Mouse (Mus musculus) hindbrain, embryonic 12.5 days (tissue): ENCODE data around the gene Popdc2. TPM values are rescaled to one million over a fixed set of nuclear protein-coding genes. Genes with fewer than 3 reads are reported as not detected.
A peak's percentile ranks its signal among the peaks of the same experiment; 100 is the strongest.

Source experiments
- ATAC-seq: fragments of 200-750 bp; cut with Nextera tagmentation; 2 replicates; pipeline ENCODE4 v1.8.0; 2017; ENCODE audit warnings: moderate TSS enrichment; ENCODE audit not compliant: low FRiP score
- H3K27ac ChIP-seq: fragments of 300-500 bp; sonication (generic); 2 replicates; pipeline ENCODE4 v1.5.1; 2016; ENCODE audit warnings: mild to moderate bottlenecking
- H3K27me3 ChIP-seq: fragments of 300-500 bp; sonication (generic); 2 replicates; pipeline ENCODE4 v1.6.1; 2016; ENCODE audit warnings: mild to moderate bottlenecking
- H3K36me3 ChIP-seq: fragments of 300-500 bp; sonication (generic); 2 replicates; pipeline ENCODE4 v1.6.1; 2016; ENCODE audit warnings: mild to moderate bottlenecking
- H3K4me1 ChIP-seq: fragments of 300-500 bp; sonication (generic); 2 replicates; pipeline ENCODE4 v1.6.1; 2016
- H3K4me2 ChIP-seq: fragments of 300-500 bp; sonication (generic); replicated peaks from 2 replicates; pipeline ENCODE4 v1.6.1; 2016; ENCODE audit warnings: mild to moderate bottlenecking
- H3K4me3 ChIP-seq: fragments of 300-500 bp; sonication (generic); 2 replicates; pipeline ENCODE4 v1.5.1; 2016; ENCODE audit warnings: mild to moderate bottlenecking
- H3K9ac ChIP-seq: fragments of 300-500 bp; sonication (generic); 2 replicates; pipeline ENCODE4 v1.6.1; 2016; ENCODE audit warnings: mild to moderate bottlenecking, moderate library complexity
- H3K9me3 ChIP-seq: fragments of 300-500 bp; sonication (generic); replicated peaks from 2 replicates; pipeline ENCODE4 v1.6.1; 2016; ENCODE audit warnings: mild to moderate bottlenecking
- WGBS: fragments of 180-500 bp; shearing (Covaris S2); methylation state at CpG from one replicate; pipeline ENCODE4 v1.1.7; 2016; 5-methylcytosine and 5-hydroxymethylcytosine counted together
- polyA plus RNA-seq: library from polyadenylated mRNA; unstranded; fragments of >200 nt; fragmentation: Nextera tagmentation; extraction: Ambion mirVana; gene quantifications from 2 replicates; pipeline ENCODE4 v1.2.1, GENCODE M21; 2016

The Popdc2 gene
- polyA plus RNA-seq, 1 experiment from 2014 or later: 0.70 TPM

GRCm38 (mm10) chr16:38346529-38347325, 15.3 kb upstream of the Popdc2 start, which contains the start of the genes Cox17 and Gm21987:
Cox17 (plus strand) TSS chr16:38346991.
Gm21987 (plus strand) TSS chr16:38347040.
- H3K27ac ChIP-seq: peak within 1 kb of the TSS; percentile 73
- H3K9ac ChIP-seq: peak within 1 kb of the TSS; percentile 74
- H3K4me3 ChIP-seq: peak within 1 kb of the TSS; percentile 60
- no peaks in the 10 kb centered on the region for H3K9me3 ChIP-seq
- 3% methylated on average over 35 of the region's 35 CpGs for WGBS
- H3K4me2 ChIP-seq: peak within 1 kb of the TSS; percentile 69
- peak; percentile 98 for ATAC-seq
- peaks cover 21% of the 10 kb centered on the region for H3K36me3 ChIP-seq
- H3K4me1 ChIP-seq: peaks cover 13% of the 10 kb centered on the region
- H3K27me3 ChIP-seq: no peaks in the 10 kb centered on the region

DNA sequence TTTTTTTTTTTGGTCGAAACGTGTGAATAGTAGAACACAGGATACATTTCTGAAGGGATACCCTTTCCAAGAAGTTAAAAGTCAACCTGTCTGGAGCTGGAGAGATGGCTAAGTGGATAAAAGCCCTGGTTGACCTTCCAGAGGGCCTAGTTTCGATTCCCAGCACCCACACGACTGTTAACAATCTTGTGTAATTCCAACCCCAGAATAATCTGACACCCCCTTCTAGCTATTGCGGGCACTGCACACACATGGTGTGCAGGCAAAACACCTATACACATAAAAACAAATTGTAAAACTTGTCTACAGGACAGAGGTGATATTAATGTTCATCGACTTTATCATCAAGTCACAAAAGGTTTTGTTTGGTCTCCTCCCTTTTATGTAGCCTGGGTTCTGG, 14.4 kb upstream of the Popdc2 start:
- Histone ChIP-seq H3K36me3 (peaks cover 22% of the 10 kb centered on the region), H3K4me1 (peaks cover 10% of the 10 kb centered on the region), H3K27me3 (no peaks in the 10 kb centered on the region), H3K27ac (no peak overlapping the region), H3K9ac (peak overlapping the region; percentile 74), H3K4me2 (peak overlapping the region; percentile 69), H3K9me3 (no peaks in the 10 kb centered on the region), H3K4me3 (peak overlapping the region; percentile 60)
- 59% methylated on average over 6 of the region's 6 CpGs for WGBS
- ATAC-seq: no peak

DNA sequence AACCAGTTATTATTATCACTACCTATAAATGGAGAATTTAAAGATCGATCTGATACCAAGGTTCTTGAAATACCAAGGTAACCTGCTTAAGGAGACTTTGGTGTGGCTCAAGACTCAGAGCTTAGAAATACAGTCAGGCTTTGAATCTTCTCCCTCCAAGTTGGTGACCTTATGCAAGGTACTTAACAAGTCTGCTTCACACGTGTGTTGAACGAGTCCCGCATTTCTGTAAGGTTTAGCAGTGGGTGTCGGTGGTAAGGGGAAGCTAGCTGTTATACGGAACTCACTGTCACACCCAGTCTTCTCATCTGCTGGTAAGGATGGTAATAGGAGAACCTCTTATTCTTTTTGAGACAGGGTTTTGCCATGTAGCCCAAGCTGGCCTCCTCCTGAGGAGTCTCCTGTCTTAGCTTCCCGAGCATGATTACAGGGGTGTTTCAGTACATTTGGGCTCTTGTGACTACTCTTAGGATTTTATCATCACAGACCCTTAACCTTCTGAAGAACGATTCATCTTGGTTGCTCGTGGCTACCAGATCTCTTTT, 13.7 kb upstream of the Popdc2 start:
- Histone ChIP-seq H3K9me3 (no peaks in the 10 kb centered on the region), H3K4me2 (no peak overlapping the region), H3K9ac (no peak overlapping the region), H3K4me1 (peaks cover 10% of the 10 kb centered on the region), H3K36me3 (peaks cover 22% of the 10 kb centered on the region), H3K4me3 (no peak overlapping the region), H3K27ac (no peak overlapping the region), H3K27me3 (no peaks in the 10 kb centered on the region)
- ATAC-seq: no peak
- WGBS: 90% methylated on average over 9 of the region's 9 CpGs

GRCm38 (mm10) chr16:38349881-38350280, 12.1 kb upstream of the Popdc2 start:
- Histone ChIP-seq H3K4me3 (no peak overlapping the region), H3K9me3 (no peaks in the 10 kb centered on the region), H3K9ac (no peak overlapping the region), H3K36me3 (peaks cover 29% of the 10 kb centered on the region), H3K27me3 (no peaks in the 10 kb centered on the region), H3K27ac (no peak overlapping the region), H3K4me1 (peaks cover 10% of the 10 kb centered on the region), H3K4me2 (no peak overlapping the region)
- 78% methylated on average over 2 of the region's 2 CpGs for WGBS
- ATAC-seq: no peak

GRCm38 (mm10) chr16:38350361-38350855, 11.6 kb upstream of the Popdc2 start:
- Histone ChIP-seq H3K27ac (no peak overlapping the region), H3K36me3 (peaks cover 29% of the 10 kb centered on the region)
- 86% methylated on average over 7 of the region's 7 CpGs for WGBS

DNA sequence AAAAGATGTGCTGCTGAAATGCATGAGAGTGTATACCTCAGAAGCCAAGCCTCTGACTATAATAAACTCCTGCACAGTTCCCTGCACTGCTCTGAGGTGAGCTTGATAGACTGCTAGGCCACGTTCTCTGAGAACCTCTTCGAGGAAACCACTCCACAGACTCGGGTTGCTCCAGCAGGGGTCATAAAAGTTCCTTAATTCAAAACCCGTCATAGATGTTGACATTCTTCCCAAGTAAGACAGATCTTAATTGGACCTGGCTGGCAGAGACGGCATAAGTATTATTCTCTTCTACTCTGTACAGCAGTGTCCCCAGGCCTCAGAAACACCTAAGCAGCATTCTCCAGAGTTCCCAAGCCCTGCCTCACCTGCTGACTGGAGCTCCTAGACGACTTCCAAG, 11.1 kb upstream of the Popdc2 start:
- Histone ChIP-seq H3K9ac (no peak overlapping the region), H3K4me3 (no peak overlapping the region), H3K36me3 (peaks cover 29% of the 10 kb centered on the region), H3K4me2 (no peak overlapping the region), H3K27ac (no peak overlapping the region), H3K27me3 (no peaks in the 10 kb centered on the region), H3K9me3 (no peaks in the 10 kb centered on the region), H3K4me1 (peaks cover 10% of the 10 kb centered on the region)
- ATAC-seq: no peak
- WGBS: 89% methylated on average over 6 of the region's 6 CpGs

More at GRCm38 (mm10) chr16:38350361-38350855, 11.6 kb upstream of the Popdc2 start:
- no peaks in the 10 kb centered on the region for H3K9me3 ChIP-seq
- H3K4me2 ChIP-seq: no peak overlapping the region
- H3K4me3 ChIP-seq: no peak overlapping the region
- H3K4me1 ChIP-seq: peaks cover 10% of the 10 kb centered on the region
- H3K27me3 ChIP-seq: no peaks in the 10 kb centered on the region
- no peak overlapping the region for H3K9ac ChIP-seq
- ATAC-seq: no peak

GRCm38 (mm10) chr16:38352031-38352430, 10.0 kb upstream of the Popdc2 start:
- 92% methylated on average over 7 of the region's 7 CpGs for WGBS
- H3K4me1 ChIP-seq: peaks cover 10% of the 10 kb centered on the region

DNA sequence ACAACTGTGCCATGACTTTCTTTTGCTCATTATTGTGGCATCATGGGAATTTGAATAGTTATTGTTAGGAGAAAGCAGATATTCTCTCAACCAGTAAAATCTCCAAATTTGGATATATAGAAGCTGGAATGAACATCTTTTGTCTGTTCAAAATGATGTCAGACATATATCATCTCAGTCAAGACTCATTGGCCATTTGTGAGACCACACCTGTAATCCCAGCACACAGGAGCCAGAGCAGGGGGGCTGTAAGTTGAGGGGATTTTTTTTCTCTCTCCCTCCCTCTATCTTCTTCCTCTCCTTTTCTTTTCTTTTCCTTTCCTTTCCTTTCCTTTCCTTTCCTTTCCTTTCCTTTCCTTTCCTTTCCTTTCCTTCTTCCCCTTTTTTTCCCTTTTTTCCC, 9.2 kb upstream of the Popdc2 start:
- Histone ChIP-seq H3K4me3 (no peak overlapping the region), H3K9ac (no peak overlapping the region), H3K9me3 (no peaks in the 10 kb centered on the region), H3K27me3 (no peaks in the 10 kb centered on the region), H3K27ac (no peak overlapping the region), H3K36me3 (peaks cover 29% of the 10 kb centered on the region), H3K4me1 (peaks cover 4% of the 10 kb centered on the region), H3K4me2 (no peak overlapping the region)
- ATAC-seq: no peak

More at GRCm38 (mm10) chr16:38352031-38352430, 10.0 kb upstream of the Popdc2 start:
- Histone ChIP-seq H3K27me3 (no peaks in the 10 kb centered on the region), H3K4me2 (no peak overlapping the region), H3K4me3 (no peak overlapping the region), H3K9me3 (no peaks in the 10 kb centered on the region), H3K9ac (no peak overlapping the region), H3K27ac (no peak overlapping the region), H3K36me3 (peaks cover 29% of the 10 kb centered on the region)
- no peak for ATAC-seq

DNA sequence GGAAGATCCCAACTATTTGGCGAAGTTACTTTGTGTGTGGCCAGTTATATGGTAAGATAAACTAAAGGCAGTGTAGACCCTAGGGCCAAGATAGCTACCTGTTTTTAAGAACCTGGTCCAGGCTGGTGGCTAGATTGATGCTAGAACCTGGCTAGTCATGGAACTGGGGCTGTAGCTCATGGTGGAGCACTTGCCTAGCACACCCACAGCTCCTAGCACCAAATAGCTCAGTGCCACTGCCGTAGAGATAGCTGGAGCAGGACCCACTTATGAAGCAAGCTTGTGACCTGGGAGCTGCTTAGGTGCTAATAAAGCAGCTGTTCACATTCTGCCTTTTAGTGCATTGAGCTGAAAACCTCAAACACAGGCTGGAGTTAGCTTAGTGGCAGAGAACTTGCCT, 8.4 kb upstream of the Popdc2 start:
- Histone ChIP-seq H3K4me2 (no peak overlapping the region), H3K27me3 (no peaks in the 10 kb centered on the region), H3K9me3 (no peaks in the 10 kb centered on the region), H3K4me3 (no peak overlapping the region), H3K36me3 (peaks cover 29% of the 10 kb centered on the region), H3K27ac (no peak overlapping the region), H3K4me1 (no peaks in the 10 kb centered on the region), H3K9ac (no peak overlapping the region)
- ATAC-seq: no peak
- WGBS: 93% methylated on average over 2 of the region's 2 CpGs

GRCm38 (mm10) chr16:38354185-38354913, 7.7 kb upstream of the Popdc2 start:
- no peaks in the 10 kb centered on the region for H3K4me1 ChIP-seq
- no peak overlapping the region for H3K27ac ChIP-seq
- no peak for ATAC-seq
- no peak overlapping the region for H3K9ac ChIP-seq
- H3K27me3 ChIP-seq: no peaks in the 10 kb centered on the region
- no peak overlapping the region for H3K4me3 ChIP-seq
- H3K9me3 ChIP-seq: no peaks in the 10 kb centered on the region
- peaks cover 24% of the 10 kb centered on the region for H3K36me3 ChIP-seq
- WGBS: 91% methylated on average over 5 of the region's 5 CpGs
- H3K4me2 ChIP-seq: no peak overlapping the region

DNA sequence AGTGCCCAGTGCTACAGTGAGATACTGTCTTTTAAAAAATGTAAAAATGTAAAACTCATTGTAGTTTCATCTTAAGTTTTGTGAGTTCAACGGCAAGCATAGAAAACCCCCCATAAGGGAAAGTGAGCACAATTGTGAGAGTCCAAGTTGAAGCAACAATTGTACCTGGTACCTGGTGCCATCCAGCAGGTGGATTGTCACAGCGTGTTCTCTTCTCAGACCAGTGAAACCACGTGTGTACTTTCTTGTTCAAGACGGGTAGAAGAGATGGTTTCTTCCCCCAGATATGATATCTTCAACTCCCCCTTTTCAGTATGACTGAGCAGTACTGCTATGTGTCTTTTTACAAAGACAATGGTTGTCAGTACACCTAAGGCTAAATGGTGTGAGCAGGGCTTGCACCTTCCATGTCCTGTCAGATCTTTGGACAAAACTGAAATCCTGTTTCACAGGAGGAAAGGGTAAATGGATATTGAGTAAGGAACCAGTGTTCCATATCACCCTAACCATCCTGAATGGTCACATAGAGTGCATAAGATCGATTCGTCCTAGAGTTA, 3.7 kb upstream of the Popdc2 start:
- Histone ChIP-seq H3K4me3 (no peak overlapping the region), H3K4me2 (no peak overlapping the region), H3K36me3 (peaks cover 8% of the 10 kb centered on the region; the same call in 1 of the 2 replicates), H3K9ac (no peak overlapping the region), H3K4me1 (peaks cover 7% of the 10 kb centered on the region; the same call in 1 of the 2 replicates), H3K27me3 (0 out of 2 replicates have a peak, but pooled peaks cover 2% of the 10 kb centered on the region), H3K9me3 (no peaks in the 10 kb centered on the region), H3K27ac (no peak overlapping the region)
- no peak for ATAC-seq
- 90% methylated on average over 6 of the region's 6 CpGs for WGBS

GRCm38 (mm10) chr16:38359241-38359640, 2.8 kb upstream of the Popdc2 start:
- ATAC-seq: no peak
- H3K36me3 ChIP-seq: no peaks in the 10 kb centered on the region; the same call in 1 of the 2 replicates
- no peak overlapping the region for H3K4me2 ChIP-seq
- peaks cover 7% of the 10 kb centered on the region; the same call in 1 of the 2 replicates for H3K4me1 ChIP-seq
- no peaks in the 10 kb centered on the region for H3K9me3 ChIP-seq
- H3K9ac ChIP-seq: no peak overlapping the region
- no peak overlapping the region for H3K27ac ChIP-seq
- H3K27me3 ChIP-seq: 0 out of 2 replicates have a peak, but pooled peaks cover 2% of the 10 kb centered on the region
- no peak overlapping the region for H3K4me3 ChIP-seq
- 93% methylated on average over 2 of the region's 2 CpGs for WGBS
